Comparison of ENCODE assay signal across 18 mouse cellular contexts in genomic region chr11:50628915-50629314, GRCm38 (mm10). TPM values are rescaled to one million over a fixed set of nuclear protein-coding genes. Genes with fewer than 3 reads are reported as not detected.
A peak's percentile ranks its signal among the peaks of the same experiment; 100 is the strongest.
DNase-seq lines count a peak whose midpoint lies in the region; ATAC-seq and TF ChIP-seq lines count a peak whose summit lies in the region.
"Had no signal": no experiment of that assay in that cellular context is flagged by ENCODE, and none has a peak within 500 bp of the region (broad histone marks: within the 10 kb centered on the region; RNA-seq: fewer than 3 reads in every experiment).

No protein-coding gene starts in this region.

- H3K9ac ChIP-seq in liver, adult 2 months (ENCODE audit: low read depth, low read length): no peak overlapping the region
- no peak overlapping the region for H3K9ac ChIP-seq in liver, postnatal 0 days (replicated peaks)
- H3K9ac ChIP-seq in forebrain, embryonic 11.5 days (ENCODE audit: low read length): no peak overlapping the region
- no peak overlapping the region for H3K9ac ChIP-seq in hindbrain, embryonic 14.5 days
- no peak overlapping the region for H3K9ac ChIP-seq in neural tube, embryonic 15.5 days (replicated peaks)
- H3K9ac ChIP-seq: embryonic facial prominence, embryonic 12.5 days; lung, embryonic 15.5 days; stomach, embryonic 15.5 days had no signal

- no peak for TF ChIP-seq EP300 in liver, postnatal 0 days (IDR thresholded peaks at IDR 0.05; ENCODE audit: low read depth)

- no peaks in the 10 kb centered on the region for H3K4me1 ChIP-seq in liver, adult 2 months (ENCODE audit: control insufficient read depth, insufficient read depth, low read length)
- H3K4me1 ChIP-seq in liver, postnatal 0 days (ENCODE audit: insufficient read depth): no peaks in the 10 kb centered on the region
- peaks cover 5% of the 10 kb centered on the region; the same call in 1 of the 2 replicates for H3K4me1 ChIP-seq in forebrain, embryonic 11.5 days (replicated peaks; ENCODE audit: control insufficient read depth, insufficient read depth, low read length)
- no peaks in the 10 kb centered on the region for H3K4me1 ChIP-seq in hindbrain, embryonic 14.5 days (replicated peaks; ENCODE audit: control insufficient read depth, insufficient read depth, low read length)
- H3K4me1 ChIP-seq in neural tube, embryonic 15.5 days: peaks cover 18% of the 10 kb centered on the region

- H3K36me3 ChIP-seq in liver, adult 2 months (ENCODE audit: control insufficient read depth, insufficient read depth, low read length): no peaks in the 10 kb centered on the region
- no peaks in the 10 kb centered on the region for H3K36me3 ChIP-seq in liver, postnatal 0 days (replicated peaks; ENCODE audit: insufficient read depth, low read length)
- H3K36me3 ChIP-seq in forebrain, embryonic 11.5 days (ENCODE audit: control insufficient read depth, insufficient read depth, low read length): no peaks in the 10 kb centered on the region
- H3K36me3 ChIP-seq in hindbrain, embryonic 14.5 days (replicated peaks; ENCODE audit: control insufficient read depth, insufficient read depth): no peaks in the 10 kb centered on the region
- no peaks in the 10 kb centered on the region for H3K36me3 ChIP-seq in neural tube, embryonic 15.5 days
- H3K36me3 ChIP-seq: embryonic facial prominence, embryonic 12.5 days; lung, embryonic 15.5 days; stomach, embryonic 15.5 days had no signal

- H3K4me2 ChIP-seq in liver, postnatal 0 days (ENCODE audit: low read depth, low read length): no peak overlapping the region
- no peak overlapping the region for H3K4me2 ChIP-seq in forebrain, embryonic 11.5 days (ENCODE audit: low read depth, low read length, severe bottlenecking)
- no peak overlapping the region for H3K4me2 ChIP-seq in hindbrain, embryonic 14.5 days (replicated peaks)
- no peak overlapping the region for H3K4me2 ChIP-seq in neural tube, embryonic 15.5 days
- H3K4me2 ChIP-seq: embryonic facial prominence, embryonic 12.5 days; liver, embryonic 11.5 days; lung, embryonic 15.5 days; stomach, embryonic 15.5 days had no signal

- H3K79me2 ChIP-seq in liver, adult 2 months (ENCODE audit: control insufficient read depth, insufficient read depth, low read length): no peaks in the 10 kb centered on the region

- no peaks in the 10 kb centered on the region for H3K27me3 ChIP-seq in liver, adult 2 months (ENCODE audit: control insufficient read depth, insufficient read depth, low read length)
- H3K27me3 ChIP-seq in liver, postnatal 0 days (ENCODE audit: insufficient read depth, low read length): no peaks in the 10 kb centered on the region
- H3K27me3 ChIP-seq in forebrain, embryonic 11.5 days (ENCODE audit: control insufficient read depth, insufficient read depth, low read length): no peaks in the 10 kb centered on the region
- H3K27me3 ChIP-seq in hindbrain, embryonic 14.5 days (ENCODE audit: control insufficient read depth, insufficient read depth, low read length): no peaks in the 10 kb centered on the region
- H3K27me3 ChIP-seq in neural tube, embryonic 15.5 days (replicated peaks): no peaks in the 10 kb centered on the region
- H3K27me3 ChIP-seq: embryonic facial prominence, embryonic 12.5 days; lung, embryonic 15.5 days; Patski; stomach, embryonic 15.5 days had no signal

- no peak for TF ChIP-seq CTCF in liver, adult 2 months (IDR thresholded peaks at IDR 0.05; ENCODE audit: low read depth, low read length)
- TF ChIP-seq CTCF in liver, postnatal 0 days (IDR thresholded peaks at IDR 0.05; ENCODE audit: low read depth): no peak

- H3K4me3 ChIP-seq in liver, adult 2 months (ENCODE audit: insufficient read depth, low read depth, low read length): no peak overlapping the region
- no peak overlapping the region for H3K4me3 ChIP-seq in liver, postnatal 0 days (ENCODE audit: low read depth, low read length)
- H3K4me3 ChIP-seq in forebrain, embryonic 11.5 days (ENCODE audit: low read depth, low read length): no peak overlapping the region
- H3K4me3 ChIP-seq in hindbrain, embryonic 14.5 days (replicated peaks; ENCODE audit: low read length): no peak overlapping the region
- no peak overlapping the region for H3K4me3 ChIP-seq in neural tube, embryonic 15.5 days (replicated peaks)
- H3K4me3 ChIP-seq: embryonic facial prominence, embryonic 12.5 days; lung, embryonic 15.5 days; stomach, embryonic 15.5 days had no signal

- H3K27ac ChIP-seq in liver, adult 2 months (replicated peaks; ENCODE audit: insufficient read depth, low read depth, low read length): no peak overlapping the region
- H3K27ac ChIP-seq in liver, postnatal 0 days (ENCODE audit: low read depth): no peak overlapping the region
- H3K27ac ChIP-seq in forebrain, embryonic 11.5 days (ENCODE audit: low read depth, low read length): peak overlapping the region; percentile 46; the same call in 1 of the 2 replicates
- H3K27ac ChIP-seq in hindbrain, embryonic 14.5 days: 0 out of 2 replicates have a peak overlapping the region, but pooled peaks have one; percentile 32
- H3K27ac ChIP-seq in neural tube, embryonic 15.5 days (replicated peaks): no peak overlapping the region
- H3K27ac ChIP-seq: embryonic facial prominence, embryonic 12.5 days; lung, embryonic 15.5 days; macrophage; stomach, embryonic 15.5 days had no signal

- 69% methylated on average over 3 of the region's 3 CpGs for WGBS in liver, adult 2 months
- 56% methylated on average over 3 of the region's 3 CpGs for WGBS in liver, postnatal 0 days (ENCODE audit: insufficient replicate concordance)
- 30% methylated on average over 3 of the region's 3 CpGs for WGBS in forebrain, embryonic 11.5 days
- WGBS in hindbrain, embryonic 14.5 days: 34% methylated on average over 3 of the region's 3 CpGs
- WGBS in neural tube, embryonic 15.5 days: 38% methylated on average over 3 of the region's 3 CpGs

- no peak for TF ChIP-seq POLR2A in liver, adult 2 months (IDR thresholded peaks at IDR 0.05; ENCODE audit: extremely low read depth, insufficient read depth, low read length)

- no peaks in the 10 kb centered on the region for H3K9me3 ChIP-seq in liver, postnatal 0 days (ENCODE audit: low read length)
- no peaks in the 10 kb centered on the region for H3K9me3 ChIP-seq in forebrain, embryonic 11.5 days (ENCODE audit: control insufficient read depth, low read length)
- no peaks in the 10 kb centered on the region for H3K9me3 ChIP-seq in hindbrain, embryonic 14.5 days (ENCODE audit: control insufficient read depth, low read length)
- no peaks in the 10 kb centered on the region for H3K9me3 ChIP-seq in neural tube, embryonic 15.5 days (replicated peaks)
- H3K9me3 ChIP-seq: embryonic facial prominence, embryonic 12.5 days; lung, embryonic 15.5 days; stomach, embryonic 15.5 days had no signal

- no peak for ATAC-seq in liver, postnatal 0 days
- ATAC-seq in forebrain, embryonic 11.5 days (replicated peaks; ENCODE audit: low FRiP score): peak; percentile 75
- peak; percentile 46; the same call in 1 of the 2 replicates for ATAC-seq in hindbrain, embryonic 14.5 days (ENCODE audit: low FRiP score)
- ATAC-seq in neural tube, embryonic 15.5 days (ENCODE audit: low FRiP score): peak; percentile 58; the same call in 1 of the 2 replicates
- ATAC-seq in megakaryocyte, adult 5-6 weeks (ENCODE audit: poor library complexity, severe bottlenecking): no peak
- ATAC-seq: Patski had no signal

- peak; percentile 16 for DNase-seq in liver, adult 2 months (ENCODE audit: extremely low read depth, low read depth, low spot score)
- no peak for DNase-seq in liver, postnatal 0 days
- no peak for DNase-seq in forebrain, embryonic 11.5 days (ENCODE audit: low spot score)
- peak; percentile 39 for DNase-seq in hindbrain, embryonic 14.5 days (ENCODE audit: low spot score)
- DNase-seq in gastrocnemius, postnatal 4 days (ENCODE audit: low spot score in 2 of 2): no peak
- DNase-seq: adrenal gland, postnatal 25 days; cerebellum, adult 9-10 months; kidney, postnatal 4 days; right cerebral cortex, postnatal 14 days; thymus, adult 2 months had no signal

RNA-seq across cellular contexts. Expression of gene Adamts2, which starts 27.0 kb away (rescaled TPM):
- 1.4 and 2.1 TPM in 2 replicates for total RNA-seq in liver, adult 2 months (2014; rRNA removed)
- 2.3 and 2.6 TPM in 2 replicates for polyA plus RNA-seq in liver, adult 2 months (2012; rRNA removed)
- polyA plus RNA-seq in liver, postnatal 0 days (2015; fragmentation: Nextera tagmentation; extraction: Ambion mirVana): 2.2 and 2.3 TPM in 2 replicates
- polyA plus RNA-seq in forebrain, embryonic 11.5 days (2014; fragmentation: Nextera tagmentation; extraction: Ambion mirVana): 1.0 and 1.6 TPM in 2 replicates
- polyA plus RNA-seq in hindbrain, embryonic 14.5 days (2014; fragmentation: Nextera tagmentation; extraction: Ambion mirVana): 6.3 and 6.8 TPM in 2 replicates
- polyA plus RNA-seq in neural tube, embryonic 15.5 days (2015; fragmentation: Nextera tagmentation; extraction: Ambion mirVana): 4.7 and 5.6 TPM in 2 replicates
- total RNA-seq in megakaryocyte, adult 5-6 weeks (2015): 0.21 and 0.27 TPM in 2 replicates
- total RNA-seq in megakaryocyte, adult 5-6 weeks (2017): 0.11 and 0.12 TPM in 2 replicates
- 10 to 100 TPM; 38.0 to 42.3 TPM for total RNA-seq in gastrocnemius, postnatal 4 days (2021)
- polyA plus RNA-seq: macrophage had no signal

Comparison
In these comparisons a context has a peak if more than half of its experiments do, and no peak if none do; other contexts are left out.
1. DNase-seq: peak in liver, adult 2 months (single experiment) and hindbrain, embryonic 14.5 days (single experiment); none in liver, postnatal 0 days (single experiment), forebrain, embryonic 11.5 days (single experiment) and gastrocnemius, postnatal 4 days (0 of 2).
2. H3K27ac ChIP-seq: peak in forebrain, embryonic 11.5 days (single experiment) and hindbrain, embryonic 14.5 days (single experiment); none in liver, adult 2 months (single experiment), liver, postnatal 0 days (single experiment) and neural tube, embryonic 15.5 days (single experiment).
3. ATAC-seq: peak in forebrain, embryonic 11.5 days (single experiment), hindbrain, embryonic 14.5 days (single experiment) and neural tube, embryonic 15.5 days (single experiment); none in liver, postnatal 0 days (single experiment) and megakaryocyte, adult 5-6 weeks (single experiment).